8 mouse cellular contexts compared by ENCODE assay signal in genomic region chr6:93065917-93066552, GRCm38 (mm10).
DNase-seq lines count a peak whose midpoint lies in the region; ATAC-seq and TF ChIP-seq lines count a peak whose summit lies in the region.
"Had no signal": no experiment of that assay in that cellular context is flagged by ENCODE, and none has a peak within 500 bp of the region (broad histone marks: within the 10 kb centered on the region; RNA-seq: fewer than 3 reads in every experiment).

No protein-coding gene starts in this region.

- no peaks in the 10 kb centered on the region for H3K36me3 ChIP-seq in embryonic facial prominence, embryonic 13.5 days
- no peaks in the 10 kb centered on the region for H3K36me3 ChIP-seq in heart, embryonic 15.5 days
- H3K36me3 ChIP-seq in kidney, postnatal 0 days (ENCODE audit: insufficient read depth, low read length): no peaks in the 10 kb centered on the region
- H3K36me3 ChIP-seq: midbrain, embryonic 12.5 days had no signal

- no peak for TF ChIP-seq CTCF in kidney, postnatal 0 days (IDR thresholded peaks at IDR 0.05; ENCODE audit: low read depth)

- H3K9ac ChIP-seq in embryonic facial prominence, embryonic 13.5 days: no peak overlapping the region
- no peak overlapping the region for H3K9ac ChIP-seq in heart, embryonic 15.5 days
- peak overlapping the region; percentile 50 for H3K9ac ChIP-seq in kidney, postnatal 0 days (ENCODE audit: low read depth, low read length)
- H3K9ac ChIP-seq: midbrain, embryonic 12.5 days had no signal

- DNase-seq in right cerebral cortex, postnatal 4 days: peak; percentile 7
- DNase-seq in right cerebral cortex, postnatal 25 days: no peak
- peak; percentile 78 for DNase-seq in kidney, postnatal 0 days (ENCODE audit: low spot score)
- DNase-seq in lung, postnatal 10 days: peak; percentile 77
- no peak for DNase-seq in B cell, adult 2 months

- H3K4me1 ChIP-seq in embryonic facial prominence, embryonic 13.5 days: peaks cover 19% of the 10 kb centered on the region
- H3K4me1 ChIP-seq in heart, embryonic 15.5 days (replicated peaks): peaks cover 22% of the 10 kb centered on the region; the same call in 1 of the 2 replicates
- peaks cover 26% of the 10 kb centered on the region for H3K4me1 ChIP-seq in kidney, postnatal 0 days (replicated peaks; ENCODE audit: insufficient read depth, low read length)

- H3K4me2 ChIP-seq in embryonic facial prominence, embryonic 13.5 days: peak overlapping the region; percentile 58
- peak overlapping the region; percentile 41 for H3K4me2 ChIP-seq in heart, embryonic 15.5 days
- H3K4me2 ChIP-seq in kidney, postnatal 0 days (ENCODE audit: low read length): peak overlapping the region; percentile 54
- H3K4me2 ChIP-seq: midbrain, embryonic 12.5 days had no signal

- H3K9me3 ChIP-seq in embryonic facial prominence, embryonic 13.5 days: no peaks in the 10 kb centered on the region
- H3K9me3 ChIP-seq in heart, embryonic 15.5 days (replicated peaks): no peaks in the 10 kb centered on the region
- no peaks in the 10 kb centered on the region for H3K9me3 ChIP-seq in kidney, postnatal 0 days (replicated peaks; ENCODE audit: low read length)
- H3K9me3 ChIP-seq: midbrain, embryonic 12.5 days had no signal

- H3K27ac ChIP-seq in embryonic facial prominence, embryonic 13.5 days: peak overlapping the region; percentile 81
- H3K27ac ChIP-seq in heart, embryonic 15.5 days: peak overlapping the region; percentile 63
- H3K27ac ChIP-seq in kidney, postnatal 0 days: peak overlapping the region; percentile 86
- H3K27ac ChIP-seq: midbrain, embryonic 12.5 days had no signal

- WGBS in embryonic facial prominence, embryonic 13.5 days: 33% methylated on average over 12 of the region's 12 CpGs
- 49% methylated on average over 12 of the region's 12 CpGs for WGBS in heart, embryonic 15.5 days
- 8% methylated on average over 12 of the region's 12 CpGs for WGBS in kidney, postnatal 0 days

- H3K27me3 ChIP-seq in embryonic facial prominence, embryonic 13.5 days: no peaks in the 10 kb centered on the region
- no peaks in the 10 kb centered on the region for H3K27me3 ChIP-seq in heart, embryonic 15.5 days
- no peaks in the 10 kb centered on the region for H3K27me3 ChIP-seq in kidney, postnatal 0 days (ENCODE audit: insufficient read depth, low read length)
- H3K27me3 ChIP-seq: midbrain, embryonic 12.5 days had no signal

- H3K4me3 ChIP-seq in embryonic facial prominence, embryonic 13.5 days: peak overlapping the region; percentile 28; the same call in 1 of the 2 replicates
- peak overlapping the region; percentile 12; the same call in 1 of the 2 replicates for H3K4me3 ChIP-seq in heart, embryonic 15.5 days
- H3K4me3 ChIP-seq in kidney, postnatal 0 days (replicated peaks; ENCODE audit: low read depth, low read length): peak overlapping the region; percentile 24
- H3K4me3 ChIP-seq: midbrain, embryonic 12.5 days had no signal

- no peak for ATAC-seq in embryonic facial prominence, embryonic 13.5 days (ENCODE audit: insufficient number of reproducible peaks, insufficient read depth, low FRiP score, low TSS enrichment, low read depth)
- no peak for ATAC-seq in heart, embryonic 15.5 days (replicated peaks; ENCODE audit: insufficient number of reproducible peaks, insufficient read depth, low FRiP score, low read depth)
- ATAC-seq in kidney, postnatal 0 days (replicated peaks; ENCODE audit: low FRiP score, low read depth): no peak

Comparison
In these comparisons a context has a peak if more than half of its experiments do, and no peak if none do; other contexts are left out.
1. DNase-seq: peak in right cerebral cortex, postnatal 4 days (single experiment), kidney, postnatal 0 days (single experiment) and lung, postnatal 10 days (single experiment); none in right cerebral cortex, postnatal 25 days (single experiment) and B cell, adult 2 months (0 of 2).
2. Peak in every context shown above with its lines, with median percentiles within 50 percentile points of each other: H3K27ac ChIP-seq, H3K4me2 ChIP-seq and H3K4me3 ChIP-seq.